Mouse (Mus musculus) testis, adult 10 weeks (tissue): ENCODE results near the gene Olfr342. TPM values are rescaled to one million over a fixed set of nuclear protein-coding genes. Genes with fewer than 3 reads are reported as not detected.

ENCODE experiments used
- polyA plus RNA-seq: library from polyadenylated mRNA; stranded (reverse); fragments of 350-450 nt; fragmentation: Illumina TruSeq; extraction: RNeasy Lipid Tissue Mini Kit (QIAGEN cat#74804); gene quantifications from one replicate; pipeline ENCODE4 v1.2.3, GENCODE M21; 2014; ENCODE audit warnings: low read depth, low replicate concordance

The Olfr342 gene
- not detected for polyA plus RNA-seq

GRCm38 (mm10) chr2:36524698-36525097 lies at the start of gene Olfr342:
Olfr342 (plus strand) TSS chr2:36524998.

GRCm38 (mm10) chr2:36482368-36482767 lies 42.4 kb upstream of the Olfr342 start, which contains the start of gene Olfr341:
Olfr341 (minus strand) TSS chr2:36482468.

GRCm38 (mm10) chr2:36566362-36566761 lies 41.6 kb downstream of the Olfr342 start, which contains the start of gene Olfr344:
Olfr344 (plus strand) TSS chr2:36566662.

Other genes starting within 250 kb of the Olfr342 start
- gene Olfr338, start 151.5 kb upstream of the Olfr342 start, polyA plus RNA-seq: not detected
- not detected for gene Olfr339, start 106.1 kb upstream of the Olfr342 start, polyA plus RNA-seq
- gene Olfr340, start 72.4 kb upstream of the Olfr342 start, polyA plus RNA-seq: not detected
- gene Olfr341, start 42.5 kb upstream of the Olfr342 start, polyA plus RNA-seq: not detected
- gene Olfr344, start 41.7 kb downstream of the Olfr342 start, polyA plus RNA-seq: not detected
- not detected for gene Olfr345, start 115.0 kb downstream of the Olfr342 start, polyA plus RNA-seq
- gene Olfr346, start 160.8 kb downstream of the Olfr342 start, polyA plus RNA-seq: not detected
- gene Olfr347, start 206.9 kb downstream of the Olfr342 start, polyA plus RNA-seq: not detected